Mouse (Mus musculus) left cerebral cortex, adult 9 months (tissue): ENCODE measurements around the gene Gm47969.
"Not testable (repeated sequence)": the region's sequence is repeated elsewhere in the genome, so short reads cannot be mapped to it uniquely, and the experiment has no call there.

Experiments used
- DNase-seq, 2 experiments: peaks; one replicate each; pipeline ENCODE4 v3.0.0; 2022; ENCODE audit warnings: low spot score in 2 of 2

Gm47969 gene

GRCm38 (mm10) chr1:83044882-83045427 is at the start of gene Gm47969:
Gm47969 (plus strand) TSS chr1:83044932.
- no peak for DNase-seq

- DNase-seq: not testable (repeated sequence)
Observed at GRCm38 (mm10) chr1:83000306-83000705, 44.4 kb upstream of the Gm47969 start, which contains the start of gene Gm47959. Gm47959 (plus strand) TSS chr1:83000548.

GRCm38 (mm10) chr1:83006218-83007179 is 38.2 kb upstream of the Gm47969 start:
- no peak for DNase-seq

GRCm38 (mm10) chr1:83007471-83007870 is 37.3 kb upstream of the Gm47969 start:
- DNase-seq: no peak

GRCm38 (mm10) chr1:83014477-83014876 is 30.3 kb upstream of the Gm47969 start:
- DNase-seq: no peak

GRCm38 (mm10) chr1:83015329-83015879 is 29.3 kb upstream of the Gm47969 start:
- DNase-seq: no peak

- no peak for DNase-seq
Observed at GRCm38 (mm10) chr1:83016556-83016955, 28.2 kb upstream of the Gm47969 start.

- no peak for DNase-seq
Observed at GRCm38 (mm10) chr1:83031950-83032349, 12.8 kb upstream of the Gm47969 start.

GRCm38 (mm10) chr1:83032508-83032907 is 12.2 kb upstream of the Gm47969 start:
- DNase-seq: no peak

- DNase-seq: no peak
Observed at GRCm38 (mm10) chr1:83034509-83034908, 10.2 kb upstream of the Gm47969 start.

GRCm38 (mm10) chr1:83036892-83037667 is 7.7 kb upstream of the Gm47969 start:
- DNase-seq: no peak

GRCm38 (mm10) chr1:83038109-83038672 is 6.5 kb upstream of the Gm47969 start, which contains the start of gene Slc19a3:
Slc19a3 (minus strand) TSS chr1:83038448.
- peak in 1 of 2 experiments; percentile 26 for DNase-seq

- no peak for DNase-seq
Observed at GRCm38 (mm10) chr1:83039080-83039479, 5.7 kb upstream of the Gm47969 start.

GRCm38 (mm10) chr1:83042380-83042779 is 2.4 kb upstream of the Gm47969 start, which contains the start of gene Krtap28-10:
Krtap28-10 (minus strand) TSS chr1:83042480.
- no peak for DNase-seq

GRCm38 (mm10) chr1:83058481-83058880 is 13.7 kb downstream of the Gm47969 start:
- DNase-seq: no peak

GRCm38 (mm10) chr1:83059278-83059677 is 14.5 kb downstream of the Gm47969 start, which contains the start of gene A030005K14Rik:
A030005K14Rik (minus strand) TSS chr1:83059378.
- no peak for DNase-seq

GRCm38 (mm10) chr1:83060643-83061042 is 15.9 kb downstream of the Gm47969 start, which contains the start of gene Krtap28-13:
Krtap28-13 (plus strand) TSS chr1:83060930.
- no peak for DNase-seq

GRCm38 (mm10) chr1:83064851-83065250 is 20.1 kb downstream of the Gm47969 start:
- DNase-seq: peak in 1 of 2 experiments; percentile 23

- DNase-seq: no peak
Observed at GRCm38 (mm10) chr1:83066577-83066976, 21.8 kb downstream of the Gm47969 start.

GRCm38 (mm10) chr1:83067205-83067604 is 22.5 kb downstream of the Gm47969 start:
- peak in 1 of 2 experiments; percentile 5 for DNase-seq
